Mouse (Mus musculus) c-Kit-negative CD71-positive TER-119-positive erythroid progenitor cells, embryonic 14.5 days (primary cell): ENCODE data around the gene Peli2.

Experiments
- DNase-seq: peaks from one replicate; pipeline ENCODE4 v3.0.0-alpha.2; 2013; ENCODE audit warnings: low read depth, low spot score

Peli2 gene

GRCm38 (mm10) chr14:48151554-48151953, 30.9 kb downstream of the Peli2 start:
- DNase-seq: no peak

GRCm38 (mm10) chr14:48153064-48153463, 32.4 kb downstream of the Peli2 start:
- DNase-seq: no peak

- DNase-seq: no peak
These were observed 33.4 kb downstream of the Peli2 start for GRCm38 (mm10) chr14:48153865-48154511.

- DNase-seq: no peak
These were observed 34.0 kb downstream of the Peli2 start for GRCm38 (mm10) chr14:48154641-48155040.

- no peak for DNase-seq
These were observed 34.5 kb downstream of the Peli2 start for GRCm38 (mm10) chr14:48155153-48155552.

- no peak for DNase-seq
These were observed 36.5 kb downstream of the Peli2 start for GRCm38 (mm10) chr14:48157085-48157484.

- DNase-seq: no peak
These were observed 37.2 kb downstream of the Peli2 start for GRCm38 (mm10) chr14:48157835-48158234.

GRCm38 (mm10) chr14:48159401-48159800, 38.8 kb downstream of the Peli2 start:
- no peak for DNase-seq

- no peak for DNase-seq
These were observed 41.8 kb downstream of the Peli2 start for GRCm38 (mm10) chr14:48162446-48162845.

- no peak for DNase-seq
These were observed 44.3 kb downstream of the Peli2 start for GRCm38 (mm10) chr14:48164917-48165316.

GRCm38 (mm10) chr14:48166396-48166795, 45.8 kb downstream of the Peli2 start:
- no peak for DNase-seq

GRCm38 (mm10) chr14:48167020-48167419, 46.4 kb downstream of the Peli2 start:
- DNase-seq: no peak

GRCm38 (mm10) chr14:48168116-48168515, 47.5 kb downstream of the Peli2 start:
- DNase-seq: no peak

- no peak for DNase-seq
These were observed 49.3 kb downstream of the Peli2 start for GRCm38 (mm10) chr14:48169970-48170369.

- no peak for DNase-seq
These were observed 50.6 kb downstream of the Peli2 start for GRCm38 (mm10) chr14:48171268-48171667.

GRCm38 (mm10) chr14:48172026-48172425, 51.4 kb downstream of the Peli2 start:
- DNase-seq: no peak

GRCm38 (mm10) chr14:48172876-48173275, 52.3 kb downstream of the Peli2 start:
- no peak for DNase-seq

- DNase-seq: no peak
These were observed 53.2 kb downstream of the Peli2 start for GRCm38 (mm10) chr14:48173840-48174239.

GRCm38 (mm10) chr14:48174356-48174755, 53.7 kb downstream of the Peli2 start:
- no peak for DNase-seq

GRCm38 (mm10) chr14:48175115-48175514, 54.5 kb downstream of the Peli2 start:
- DNase-seq: no peak

GRCm38 (mm10) chr14:48178304-48178995, 57.8 kb downstream of the Peli2 start:
- DNase-seq: no peak

GRCm38 (mm10) chr14:48179021-48179420, 58.4 kb downstream of the Peli2 start:
- no peak for DNase-seq

- DNase-seq: no peak
These were observed 65.7 kb downstream of the Peli2 start for GRCm38 (mm10) chr14:48186302-48186701.
